Mouse (Mus musculus) CD4-positive helper T cell, adult 2 months (primary cell): ENCODE results near the gene Fpgs.
A peak's percentile ranks its signal among the peaks of the same experiment; 100 is the strongest.

Experiments used
- DNase-seq: peaks from one replicate; pipeline ENCODE4 v3.0.0-alpha.2; 2012; ENCODE audit warnings: low read depth, missing footprints, low spot score

Gene Fpgs

GRCm38 (mm10) chr2:32639632-32640031 lies 64.3 kb downstream of the Fpgs start:
- no peak for DNase-seq

- peak; percentile 29 for DNase-seq
These were observed 66.1 kb downstream of the Fpgs start for GRCm38 (mm10) chr2:32637778-32638281.

- DNase-seq = no peak
These were observed 67.3 kb downstream of the Fpgs start for GRCm38 (mm10) chr2:32636617-32637016.

GRCm38 (mm10) chr2:32634277-32635105 lies 69.5 kb downstream of the Fpgs start:
- no peak for DNase-seq

GRCm38 (mm10) chr2:32633660-32634059 lies 70.3 kb downstream of the Fpgs start:
- DNase-seq = no peak
